Mouse (Mus musculus) C2C12 (cell line): ENCODE measurements around the gene Ndst2. TPM values are rescaled to one million over a fixed set of nuclear protein-coding genes. Genes with fewer than 3 reads are reported as not detected.

Experiments
- H3K27me3 ChIP-seq: one replicate; pipeline ENCODE4 v1.6.1; 2011; ENCODE audit not compliant: control insufficient read depth, insufficient read depth, insufficient read length
- H3K36me3 ChIP-seq: one replicate; pipeline ENCODE4 v1.6.1; 2011; ENCODE audit not compliant: control insufficient read depth, insufficient read depth
- H3K4me3 ChIP-seq: one replicate; pipeline ENCODE4 v1.5.1; 2011; ENCODE audit warnings: mild to moderate bottlenecking, control low read depth; ENCODE audit not compliant: poor library complexity, insufficient read depth, severe bottlenecking
- H3K79me2 ChIP-seq: one replicate; pipeline ENCODE4 v1.6.1; 2011; ENCODE audit not compliant: control insufficient read depth, insufficient read depth
- H3K79me3 ChIP-seq: one replicate; pipeline ENCODE4 v1.6.1; 2011; ENCODE audit warnings: low read depth, control low read depth
- H3ac ChIP-seq: one replicate; pipeline ENCODE3; 2011; ENCODE audit warnings: low read depth; ENCODE audit not compliant: control insufficient read depth, insufficient read length
- CEBPB ChIP-seq: IDR thresholded peaks from one replicate; pipeline ENCODE4 v1.6.1; 2011; ENCODE audit warnings: low read depth, mild to moderate bottlenecking, control low read depth, moderate library complexity
- CTCF ChIP-seq: IDR thresholded peaks from one replicate; pipeline ENCODE4 v1.5.1; 2011; ENCODE audit not compliant: control insufficient read depth, insufficient read depth, insufficient read length
- FOSL1 ChIP-seq: IDR thresholded peaks from one replicate; pipeline ENCODE4 v1.8.0; 2011; ENCODE audit warnings: mild to moderate bottlenecking, low read length; ENCODE audit not compliant: poor library complexity, insufficient read depth, severe bottlenecking
- MAX ChIP-seq: IDR thresholded peaks from one replicate; pipeline ENCODE4 v1.6.1; 2011; ENCODE audit warnings: mild to moderate bottlenecking, control low read depth
- MYOD1 ChIP-seq: IDR thresholded peaks from one replicate; pipeline ENCODE4 v1.6.1; 2011; ENCODE audit warnings: low read depth; ENCODE audit not compliant: control insufficient read depth, insufficient read length
- MYOG ChIP-seq: IDR thresholded peaks from one replicate; pipeline ENCODE4 v1.6.1; 2011; ENCODE audit not compliant: control insufficient read depth, insufficient read length; ENCODE audit errors: extremely low read depth
- USF1 ChIP-seq: IDR thresholded peaks from one replicate; pipeline ENCODE4 v1.6.1; 2011; ENCODE audit warnings: low read depth, mild to moderate bottlenecking, control low read depth, moderate library complexity
- microRNA-seq: library from miRNA; unstranded; fragments of <30 nt; microRNA quantifications from one replicate; pipeline ENCODE4, GENCODE M21; 2019; ENCODE audit warnings: borderline microRNAs expressed
- polyA plus RNA-seq: library from polyadenylated mRNA; unstranded; fragments of >200 nt; fragmentation: generic; extraction: Trizol; gene quantifications from one replicate; pipeline ENCODE4 v1.2.1, GENCODE M21; 2012; ENCODE audit warnings: missing spikeins

The Ndst2 gene
- polyA plus RNA-seq, 1 experiment: 13.5 TPM

DNA sequence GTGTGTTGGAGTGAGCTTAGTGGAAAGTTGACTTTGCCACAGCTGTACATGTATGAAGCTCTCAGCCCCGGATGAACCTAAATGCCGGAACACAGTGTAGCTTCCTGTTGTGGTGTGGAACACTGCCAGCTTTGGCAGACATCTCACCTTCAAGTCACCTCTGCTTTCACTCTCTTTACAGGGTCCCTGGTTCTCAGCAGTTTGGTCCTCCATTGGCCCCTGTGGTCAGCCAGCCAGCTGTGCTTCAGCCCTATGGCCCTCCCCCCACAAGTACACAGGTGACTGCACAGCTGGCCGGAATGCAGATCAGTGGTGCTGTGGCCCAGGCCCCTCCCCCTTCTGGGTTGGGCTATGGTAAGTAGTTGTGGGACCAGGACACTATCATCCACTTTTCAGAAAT is 51.9 kb downstream of the Ndst2 start:
- Histone ChIP-seq H3K79me2 (peaks cover 34% of the 10 kb centered on the region), H3ac (no peak overlapping the region), H3K36me3 (peaks cover 99% of the 10 kb centered on the region), H3K79me3 (peaks cover 20% of the 10 kb centered on the region), H3K4me3 (no peak overlapping the region), H3K27me3 (no peaks in the 10 kb centered on the region)
- TF ChIP-seq CTCF: no peak
- no peak for TF ChIP-seq FOSL1

DNA sequence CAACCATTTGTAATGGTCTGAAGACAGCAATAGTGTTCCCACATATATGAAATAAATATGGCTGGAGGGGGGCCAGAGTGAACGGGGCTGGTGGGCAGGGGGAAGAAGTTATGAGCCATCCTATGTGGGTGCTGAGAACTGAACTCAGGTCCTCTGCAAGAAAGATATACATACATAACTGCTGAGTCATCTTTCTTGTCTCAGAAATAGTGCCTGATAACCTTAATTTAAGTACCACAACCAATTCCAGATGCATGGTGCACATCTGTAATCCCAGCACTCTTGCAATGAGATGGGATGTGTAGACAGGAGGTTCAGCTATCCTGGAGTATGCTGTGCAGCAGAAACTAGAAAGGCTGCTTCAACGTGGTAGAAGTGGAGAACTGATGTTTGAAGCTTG is 52.6 kb downstream of the Ndst2 start:
- TF ChIP-seq MAX (no peak), MYOD1 (no peak), FOSL1 (no peak), MYOG (no peak)
- Histone ChIP-seq H3K79me2 (peaks cover 42% of the 10 kb centered on the region), H3ac (no peak overlapping the region)

DNA sequence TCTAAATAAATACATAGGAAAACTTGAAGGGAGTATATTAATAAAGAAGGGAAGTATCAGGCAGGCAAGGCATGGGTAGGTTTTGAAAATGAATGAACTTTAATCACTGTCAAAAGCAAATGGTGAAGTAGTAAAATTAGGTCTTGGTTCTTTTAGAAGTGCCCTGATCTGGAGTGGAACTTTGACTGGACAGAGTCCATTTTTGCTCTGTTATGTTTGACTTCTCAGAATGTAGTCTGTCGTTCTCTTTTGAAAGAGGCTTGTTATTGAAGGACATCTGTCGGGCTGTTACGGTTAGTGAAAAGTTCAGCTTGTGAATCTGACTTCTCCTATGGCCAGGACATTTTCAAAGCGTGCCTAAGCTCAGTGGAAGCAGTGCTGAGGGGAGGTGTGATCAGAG is 56.5 kb downstream of the Ndst2 start:
- H3K27me3 ChIP-seq: no peaks in the 10 kb centered on the region
- peaks cover 66% of the 10 kb centered on the region for H3K79me2 ChIP-seq
- H3K4me3 ChIP-seq: no peak overlapping the region
- H3K36me3 ChIP-seq: peaks cover 73% of the 10 kb centered on the region
- no peak for TF ChIP-seq CTCF
- no peak for TF ChIP-seq USF1
- TF ChIP-seq MYOD1: no peak
- no peak for TF ChIP-seq CEBPB
- TF ChIP-seq MAX: no peak
- TF ChIP-seq FOSL1: no peak
- TF ChIP-seq MYOG: no peak
- no peak overlapping the region for H3ac ChIP-seq
- peaks cover 46% of the 10 kb centered on the region for H3K79me3 ChIP-seq

More for the DNA sequence above, 52.6 kb downstream of the Ndst2 start:
- H3K36me3 ChIP-seq: peaks cover 99% of the 10 kb centered on the region
- no peak overlapping the region for H3K4me3 ChIP-seq
- H3K79me3 ChIP-seq: peaks cover 24% of the 10 kb centered on the region
- no peaks in the 10 kb centered on the region for H3K27me3 ChIP-seq

DNA sequence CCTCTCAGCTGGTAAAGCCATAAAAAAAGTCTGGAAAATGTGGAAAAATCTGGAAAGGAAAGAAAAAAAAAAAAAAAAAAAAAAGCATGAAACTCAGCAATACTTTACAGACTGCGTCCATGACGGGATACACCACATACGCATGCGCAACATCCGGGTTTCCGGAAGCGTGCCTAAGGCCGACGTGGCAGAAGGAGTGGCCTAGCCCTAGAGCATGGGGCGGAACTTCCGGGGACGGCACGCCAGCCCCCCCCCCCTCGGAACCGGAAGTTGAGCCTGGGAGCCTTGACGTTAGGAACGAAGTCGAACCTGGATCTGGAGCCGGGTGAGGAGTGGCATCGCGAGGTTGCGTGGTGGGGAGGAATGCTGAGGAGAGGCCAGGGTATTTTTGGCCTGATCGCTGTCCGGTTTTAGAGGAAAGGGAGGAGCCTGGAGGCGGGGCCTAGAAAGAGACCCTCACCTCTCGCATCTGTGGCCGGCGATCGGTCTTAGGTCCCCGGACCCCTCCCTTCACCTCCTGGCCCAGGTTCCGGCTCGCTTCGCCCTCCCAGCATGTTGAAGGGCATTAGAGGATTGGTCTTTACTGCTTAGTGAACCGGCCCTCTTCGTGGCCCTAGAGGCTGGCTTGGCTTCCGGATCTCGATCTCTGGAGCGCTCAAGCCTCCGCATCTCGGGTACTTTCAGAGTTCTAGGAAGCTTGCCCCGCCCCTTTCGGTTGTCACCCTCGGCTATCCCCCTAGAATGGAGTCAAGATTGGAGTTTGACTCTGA is 60.1 kb downstream of the Ndst2 start, which contains the start of gene Sec24c:
Gene Sec24c (plus strand): TSS at position 245 of the 770 bp plus-strand sequence.
- peaks cover 39% of the 10 kb centered on the region for H3K79me3 ChIP-seq
- H3K27me3 ChIP-seq: no peaks in the 10 kb centered on the region
- H3K36me3 ChIP-seq: peaks cover 36% of the 10 kb centered on the region
- no peak for TF ChIP-seq MAX
- TF ChIP-seq USF1: no peak
- TF ChIP-seq CTCF: no peak
- TF ChIP-seq MYOD1: no peak
- TF ChIP-seq MYOG: no peak
- TF ChIP-seq CEBPB: no peak
- no peak for TF ChIP-seq FOSL1
- H3ac ChIP-seq: peak within 1 kb of the TSS; percentile 55
- peaks cover 50% of the 10 kb centered on the region for H3K79me2 ChIP-seq
- peak within 1 kb of the TSS; percentile 83 for H3K4me3 ChIP-seq

DNA sequence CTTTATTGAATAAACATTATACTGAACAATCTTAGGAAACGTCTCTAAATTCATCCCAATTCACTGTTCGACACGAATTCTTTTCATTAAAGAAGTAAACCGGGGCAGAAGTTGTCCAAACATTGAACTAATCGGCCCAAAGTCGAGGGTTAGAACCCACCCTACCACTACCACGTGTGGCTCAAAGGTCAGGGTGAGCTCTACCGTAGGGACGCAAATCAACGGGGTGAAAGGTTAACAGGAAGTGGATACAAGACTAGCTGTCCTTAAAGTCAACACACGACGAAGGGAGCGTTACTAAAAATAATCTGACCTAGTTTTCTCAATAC is 60.7 kb downstream of the Ndst2 start:
- TF ChIP-seq MAX: peak; percentile 68
- no peak for TF ChIP-seq MYOG
- Histone ChIP-seq H3K4me3 (peak overlapping the region; percentile 83), H3K36me3 (peaks cover 31% of the 10 kb centered on the region), H3ac (peak overlapping the region; percentile 4), H3K27me3 (no peaks in the 10 kb centered on the region), H3K79me3 (peaks cover 38% of the 10 kb centered on the region), H3K79me2 (peaks cover 44% of the 10 kb centered on the region)

Small RNAs within 50 kb of the gene (microRNA-seq; reads per million reads assigned to microRNA genes)
- gene Mir6946: 1.8 reads per million, percentile 38 among the genes with 10 or more reads in this experiment

Other genes starting within 250 kb of the Ndst2 start
- gene Mss51, start 237.7 kb downstream of the Ndst2 start, polyA plus RNA-seq: 0.28 TPM
- gene Ppp3cb, start 188.0 kb downstream of the Ndst2 start, polyA plus RNA-seq: 29.9 TPM
- gene Usp54, start 93.5 kb downstream of the Ndst2 start, polyA plus RNA-seq: 3.3 TPM
- gene Myoz1, start 78.0 kb downstream of the Ndst2 start, polyA plus RNA-seq: 0.50 TPM
- gene Synpo2l, start 66.2 kb downstream of the Ndst2 start, polyA plus RNA-seq: 42.3 TPM
- 63.4 TPM for gene Sec24c, start 60.3 kb downstream of the Ndst2 start, polyA plus RNA-seq
- gene Fut11, start 39.6 kb downstream of the Ndst2 start, polyA plus RNA-seq: 6.3 TPM
- gene Chchd1, start 31.6 kb downstream of the Ndst2 start, polyA plus RNA-seq: 177 TPM
- 74.0 TPM for gene Zswim8, start 27.0 kb downstream of the Ndst2 start, polyA plus RNA-seq
- 74.2 TPM for gene Camk2g, start 59.5 kb upstream of the Ndst2 start, polyA plus RNA-seq
- gene Plau, start 102.1 kb upstream of the Ndst2 start, polyA plus RNA-seq: 106 TPM
- 129 TPM for gene Vcl, start 194.8 kb upstream of the Ndst2 start, polyA plus RNA-seq